Mouse (Mus musculus) mesoderm, embryonic 11.5 days (tissue): Measurements from ENCODE around the gene Eif4g3.

Source experiments
- DNase-seq: peaks from one replicate; pipeline ENCODE4 v3.0.0-alpha.2; 2012; ENCODE audit warnings: low read depth, low spot score

Eif4g3 gene

GRCm38 (mm10) chr4:138061161-138061560, 68.3 kb downstream of the Eif4g3 start:
- no peak for DNase-seq

GRCm38 (mm10) chr4:138063372-138064265, 70.8 kb downstream of the Eif4g3 start:
- DNase-seq: no peak

DNA sequence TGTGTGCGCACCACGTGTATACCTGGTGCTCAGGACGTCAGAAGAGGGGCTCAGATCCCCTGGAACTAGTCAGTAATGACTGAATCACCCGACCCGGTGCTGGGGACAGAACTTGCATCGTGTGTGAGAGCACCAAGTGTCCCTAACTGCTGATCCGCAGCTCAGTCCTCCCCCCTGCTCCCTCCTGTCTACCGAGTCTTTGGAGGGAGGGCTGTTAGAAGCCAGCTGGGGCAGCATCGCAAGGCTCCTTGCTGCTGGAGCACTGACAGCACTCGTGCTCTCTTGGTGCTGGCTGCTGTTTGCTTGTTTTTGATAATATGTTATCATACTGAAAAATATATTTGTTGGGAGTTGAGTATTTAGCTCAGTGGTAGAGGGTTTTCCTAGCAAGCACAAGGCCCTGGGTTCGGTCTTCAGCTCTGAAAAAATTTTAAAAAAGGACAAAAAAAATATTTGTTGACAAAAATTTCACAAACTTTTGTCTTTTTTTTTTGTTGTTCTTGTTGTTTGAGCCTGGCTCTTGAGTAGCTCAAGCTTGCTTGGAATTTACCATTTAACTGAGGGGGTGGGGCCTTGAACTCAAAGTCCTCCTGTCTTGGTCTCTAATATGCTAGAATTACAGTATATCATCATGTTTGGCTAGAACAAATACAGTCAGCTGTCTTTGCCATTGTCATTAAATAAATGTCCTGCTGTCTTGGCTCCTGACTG, 72.2 kb downstream of the Eif4g3 start:
- DNase-seq: no peak

- no peak for DNase-seq
These were observed 72.9 kb downstream of the Eif4g3 start for GRCm38 (mm10) chr4:138065593-138066169.

DNA sequence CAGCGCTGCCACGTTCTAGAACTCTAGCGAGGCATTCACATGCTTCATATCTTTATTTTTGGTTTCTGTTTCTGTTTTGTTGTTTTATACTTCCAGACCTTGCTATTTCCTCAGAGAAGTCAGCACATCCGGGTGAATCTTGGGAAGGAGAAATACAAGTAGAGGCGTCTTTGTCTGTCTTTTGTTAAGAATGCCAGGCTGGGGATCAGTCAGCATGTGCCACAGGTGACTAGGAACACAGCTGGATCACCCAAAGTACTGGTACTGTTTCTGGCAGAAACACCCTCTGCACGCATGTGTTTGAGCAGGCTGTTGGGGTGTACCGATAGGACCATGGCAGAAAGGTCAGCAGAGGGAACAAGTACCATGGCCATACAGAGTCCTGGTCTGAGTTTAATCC, 73.6 kb downstream of the Eif4g3 start:
- no peak for DNase-seq

- DNase-seq: no peak
These were observed 75.0 kb downstream of the Eif4g3 start for GRCm38 (mm10) chr4:138067858-138068257.

- DNase-seq: no peak
These were observed 75.8 kb downstream of the Eif4g3 start for GRCm38 (mm10) chr4:138068598-138068997.

DNA sequence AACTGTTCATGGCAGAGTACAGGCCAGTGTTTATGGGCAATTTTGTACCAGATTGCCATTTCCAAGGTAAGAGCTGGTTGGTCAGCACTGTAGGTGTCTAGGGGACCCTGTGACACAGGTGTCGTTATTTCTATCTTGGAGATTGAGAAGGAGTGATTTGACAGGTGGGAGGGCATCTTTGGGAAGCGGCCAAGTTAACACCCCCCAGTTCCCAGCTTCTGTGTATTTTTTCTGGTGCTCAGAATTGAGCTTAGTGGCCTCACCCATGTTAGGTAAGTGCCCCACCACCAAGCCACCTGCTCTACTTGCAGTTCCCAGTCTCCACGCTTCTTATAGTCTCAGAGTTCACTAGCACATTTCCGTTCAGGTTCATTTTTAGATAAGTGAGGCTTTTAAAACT, 76.5 kb downstream of the Eif4g3 start:
- DNase-seq: no peak

DNA sequence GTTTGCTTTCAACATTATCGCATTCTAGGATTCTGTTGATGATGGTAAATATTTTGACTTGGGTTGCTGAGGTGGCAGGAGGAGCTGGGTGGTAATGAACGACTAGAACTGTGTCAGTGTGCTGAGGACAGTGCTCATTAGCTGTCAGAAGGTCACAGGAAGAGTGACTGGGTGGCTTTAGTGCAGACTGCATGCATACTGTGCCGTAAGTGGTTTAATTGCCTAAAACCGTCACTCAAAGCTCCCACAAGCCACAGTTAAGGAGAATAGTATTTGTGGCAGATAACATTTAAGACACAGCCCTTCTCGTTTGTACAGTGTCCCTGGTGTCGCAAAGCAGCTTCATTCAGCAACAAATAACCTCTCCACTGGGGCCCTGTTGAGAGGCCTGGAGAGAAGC, 78.7 kb downstream of the Eif4g3 start:
- DNase-seq: no peak

- no peak for DNase-seq
These were observed 80.3 kb downstream of the Eif4g3 start for GRCm38 (mm10) chr4:138073086-138073485.

GRCm38 (mm10) chr4:138073531-138073930, 80.7 kb downstream of the Eif4g3 start:
- DNase-seq: no peak

DNA sequence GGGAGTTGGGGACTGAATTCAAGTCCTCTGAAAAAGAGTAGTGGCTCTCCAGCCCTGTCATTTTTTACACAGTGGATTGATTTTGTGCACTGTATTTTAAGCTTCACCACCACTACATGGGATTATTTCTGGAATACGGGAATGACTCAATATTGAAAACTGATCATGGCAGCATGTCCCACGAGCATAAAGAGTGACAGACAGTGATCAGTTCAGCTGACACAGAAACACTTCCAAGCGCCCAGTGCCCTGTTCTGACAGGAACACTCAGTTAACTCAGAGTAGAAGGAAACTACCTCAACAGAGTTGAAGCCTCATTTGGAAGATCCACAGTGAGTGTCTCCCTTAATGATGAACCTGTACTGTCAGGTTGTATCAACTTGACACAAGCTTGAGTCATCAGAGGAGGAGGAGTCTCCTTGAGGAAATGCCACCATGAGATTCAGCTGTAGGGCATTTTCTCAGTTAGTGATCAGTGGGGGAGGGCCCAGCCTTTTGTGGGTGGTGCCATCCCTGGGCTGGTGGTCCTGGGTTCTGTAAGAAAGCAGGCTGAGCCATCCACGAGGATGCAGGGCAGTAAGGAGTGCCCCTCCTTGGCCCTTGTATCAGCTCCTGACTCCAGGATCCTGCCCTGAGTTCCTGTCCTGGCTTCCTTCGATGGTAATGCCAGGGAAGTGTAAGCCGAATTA, 82.2 kb downstream of the Eif4g3 start:
- no peak for DNase-seq

DNA sequence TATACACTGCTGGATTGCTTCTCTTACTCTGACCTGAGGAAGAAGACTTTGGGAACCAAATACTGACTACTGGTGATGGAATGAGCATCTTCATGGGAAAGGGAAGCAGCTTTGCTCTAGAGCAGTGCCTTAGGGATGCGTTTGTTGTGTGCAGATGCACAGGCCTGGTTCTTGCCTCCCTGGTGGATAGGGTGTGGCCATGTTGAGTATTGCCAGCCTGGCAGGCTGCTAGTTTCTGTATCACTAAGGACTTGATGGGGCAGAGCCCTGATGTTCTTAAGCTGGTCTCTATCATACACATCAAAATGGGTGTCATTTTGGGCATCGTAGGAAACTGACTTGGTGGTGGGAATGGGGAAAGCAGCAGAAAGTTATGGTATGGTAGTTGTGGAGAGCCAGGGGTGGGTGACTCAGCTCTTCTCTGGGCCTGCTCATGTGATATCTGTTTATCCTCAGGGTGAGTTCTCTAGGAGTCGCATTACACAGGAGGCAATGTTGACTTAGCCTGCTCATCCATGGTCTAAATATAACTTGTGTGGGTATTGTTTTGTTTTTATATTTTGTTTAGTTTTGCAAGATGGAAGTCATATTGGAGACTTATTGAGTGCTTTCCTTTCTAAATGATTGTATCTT, 85.0 kb downstream of the Eif4g3 start:
- DNase-seq: no peak

DNA sequence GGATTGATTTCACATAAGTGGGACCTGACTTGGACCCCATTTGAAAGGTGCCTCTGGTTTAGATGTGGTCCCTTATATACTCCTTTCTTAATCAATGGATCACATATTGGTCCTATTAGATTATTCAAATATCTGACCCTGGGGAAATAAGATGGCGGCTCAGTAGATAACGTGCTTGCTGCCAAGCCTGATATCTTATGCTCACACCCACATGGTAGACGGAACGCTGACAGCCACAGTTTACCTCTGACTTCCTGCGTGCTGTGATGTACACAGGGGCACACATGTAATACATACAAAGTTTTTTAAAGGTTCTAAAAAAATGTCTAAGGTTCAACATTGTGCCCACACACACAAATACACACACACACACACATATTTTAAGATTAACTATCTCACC, 86.4 kb downstream of the Eif4g3 start:
- no peak for DNase-seq

DNA sequence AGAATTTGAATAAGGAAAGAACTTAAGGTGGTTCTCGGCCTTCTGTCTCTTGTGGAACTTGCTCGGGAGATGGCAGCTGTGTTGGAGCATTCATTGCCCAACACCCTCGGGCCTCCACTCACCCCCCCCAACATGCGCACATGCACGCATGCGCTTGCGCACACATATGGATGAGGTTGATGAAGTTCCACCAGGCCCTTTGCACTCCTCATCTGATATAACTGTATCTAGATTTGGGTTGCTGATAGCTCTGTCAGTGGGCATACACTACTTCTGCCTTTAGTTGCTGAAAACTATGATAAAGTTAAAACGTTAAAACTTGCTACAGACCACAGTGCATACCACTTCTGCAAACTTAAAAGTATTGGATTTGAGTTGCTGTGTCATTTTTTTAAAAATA, 89.6 kb downstream of the Eif4g3 start:
- DNase-seq: no peak

- no peak for DNase-seq
These were observed 91.3 kb downstream of the Eif4g3 start for GRCm38 (mm10) chr4:138084103-138084502.

GRCm38 (mm10) chr4:138084851-138085573, 92.2 kb downstream of the Eif4g3 start:
- DNase-seq: no peak

GRCm38 (mm10) chr4:138086949-138087348, 94.1 kb downstream of the Eif4g3 start:
- DNase-seq: no peak

GRCm38 (mm10) chr4:138089512-138089911, 96.7 kb downstream of the Eif4g3 start:
- DNase-seq: no peak

GRCm38 (mm10) chr4:138091562-138092194, 98.9 kb downstream of the Eif4g3 start:
- no peak for DNase-seq
